Mouse (Mus musculus): ENCODE measurements around the gene Shld2. TPM values are rescaled to one million over a fixed set of nuclear protein-coding genes. Genes with fewer than 3 reads are reported as not detected.
A peak's percentile ranks its signal among the peaks of the same experiment; 100 is the strongest.

Gene Shld2
- polyA plus RNA-seq, 1 experiment from 2014 or later, result 13.6 TPM

DNA sequence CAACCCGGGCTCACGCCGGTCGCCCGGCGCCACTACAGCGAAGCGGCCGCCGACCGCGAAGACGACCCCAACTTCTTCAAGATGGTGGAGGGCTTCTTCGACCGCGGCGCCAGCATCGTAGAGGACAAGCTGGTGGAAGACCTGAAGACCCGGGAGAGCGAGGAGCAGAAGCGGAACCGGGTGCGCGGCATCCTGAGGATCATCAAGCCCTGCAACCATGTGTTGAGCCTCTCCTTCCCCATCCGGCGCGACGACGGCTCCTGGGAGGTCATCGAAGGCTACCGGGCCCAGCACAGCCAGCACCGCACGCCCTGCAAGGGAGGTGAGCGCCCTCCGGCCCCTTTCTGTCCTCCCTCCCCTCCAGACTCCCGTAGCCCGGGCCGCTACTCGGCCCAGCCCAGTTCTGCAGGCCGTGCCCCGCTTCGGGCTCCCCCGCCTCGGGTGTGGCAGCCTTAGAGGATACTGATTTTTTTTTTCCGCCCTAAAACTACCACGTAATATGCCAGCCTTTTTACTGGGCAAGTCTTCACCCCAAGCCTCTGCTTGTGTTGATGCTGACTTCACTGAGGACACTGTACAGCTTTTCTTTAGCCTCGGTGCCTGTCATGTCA is 833 bp upstream of the Shld2 start:
- TF ChIP-seq CTCF (IDR thresholded peaks at IDR 0.05; ENCODE audit: low read depth), result no peak
- no peak for TF ChIP-seq EP300 (IDR thresholded peaks at IDR 0.05; ENCODE audit: low read depth)
- under 1% methylated on average over 44 of the region's 47 CpGs for WGBS (ENCODE audit: insufficient replicate concordance)
- peaks cover 9% of the 10 kb centered on the region for H3K4me1 ChIP-seq (ENCODE audit: insufficient read depth)
- DNase-seq, result peak; percentile 58
- H3K9me3 ChIP-seq (ENCODE audit: low read length), result no peaks in the 10 kb centered on the region
- H3K27me3 ChIP-seq (ENCODE audit: insufficient read depth, low read length), result no peaks in the 10 kb centered on the region
- peak; percentile 1 for ATAC-seq
- peak overlapping the region; percentile 98 for H3K27ac ChIP-seq (ENCODE audit: low read depth)
- H3K9ac ChIP-seq (replicated peaks), result peak overlapping the region; percentile 96
- H3K36me3 ChIP-seq (replicated peaks; ENCODE audit: insufficient read depth, low read length), result no peaks in the 10 kb centered on the region
- H3K4me3 ChIP-seq (ENCODE audit: low read depth, low read length), result peak overlapping the region; percentile 83
- peak overlapping the region; percentile 96 for H3K4me2 ChIP-seq (ENCODE audit: low read depth, low read length)

DNA sequence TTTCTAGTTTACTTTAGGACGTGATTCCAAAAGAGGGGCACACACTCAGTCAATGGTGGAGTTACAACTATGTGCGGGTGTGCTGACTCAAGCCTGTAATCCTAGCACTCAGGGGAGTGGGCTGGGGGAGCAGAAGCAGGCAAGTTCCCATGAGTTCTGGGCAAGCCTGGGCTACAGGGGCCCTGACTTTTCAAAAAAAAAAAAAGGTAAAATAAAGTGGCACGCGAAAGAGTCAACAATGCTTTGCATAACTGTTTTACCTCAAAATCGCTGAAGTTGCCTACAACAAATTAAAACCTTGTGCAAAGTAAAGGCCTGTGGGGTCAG is 423 bp downstream of the Shld2 start:
- no peak for TF ChIP-seq CTCF (IDR thresholded peaks at IDR 0.05; ENCODE audit: low read depth)
- no peak for TF ChIP-seq EP300 (IDR thresholded peaks at IDR 0.05; ENCODE audit: low read depth)
- H3K4me1 ChIP-seq (ENCODE audit: insufficient read depth), result peaks cover 9% of the 10 kb centered on the region
- H3K36me3 ChIP-seq (replicated peaks; ENCODE audit: insufficient read depth, low read length), result no peaks in the 10 kb centered on the region
- H3K9ac ChIP-seq (replicated peaks), result peak overlapping the region; percentile 96
- ATAC-seq, result no peak
- no peaks in the 10 kb centered on the region for H3K27me3 ChIP-seq (ENCODE audit: insufficient read depth, low read length)
- H3K4me2 ChIP-seq (ENCODE audit: low read depth, low read length), result peak overlapping the region; percentile 96
- H3K27ac ChIP-seq (ENCODE audit: low read depth), result peak overlapping the region; percentile 98
- WGBS (ENCODE audit: insufficient replicate concordance), result 7% methylated on average over 5 of the region's 5 CpGs
- H3K9me3 ChIP-seq (ENCODE audit: low read length), result no peaks in the 10 kb centered on the region
- no peak for DNase-seq
- peak overlapping the region; percentile 83 for H3K4me3 ChIP-seq (ENCODE audit: low read depth, low read length)

- no peaks in the 10 kb centered on the region for H3K27me3 ChIP-seq (ENCODE audit: insufficient read depth, low read length)
- H3K4me1 ChIP-seq (ENCODE audit: insufficient read depth), result peaks cover 12% of the 10 kb centered on the region
- H3K4me3 ChIP-seq (ENCODE audit: low read depth, low read length), result peak overlapping the region; percentile 83; the same call in 1 of the 2 replicates
- no peaks in the 10 kb centered on the region for H3K9me3 ChIP-seq (ENCODE audit: low read length)
- ATAC-seq (no peak), DNase-seq (no peak)
- peak overlapping the region; percentile 96 for H3K4me2 ChIP-seq (ENCODE audit: low read depth, low read length)
- WGBS (ENCODE audit: insufficient replicate concordance), result 67% methylated on average over 4 of the region's 4 CpGs
- no peaks in the 10 kb centered on the region for H3K36me3 ChIP-seq (replicated peaks; ENCODE audit: insufficient read depth, low read length)
- H3K27ac ChIP-seq (ENCODE audit: low read depth), result peak overlapping the region; percentile 98; the same call in 1 of the 2 replicates
- peak overlapping the region; percentile 96 for H3K9ac ChIP-seq (replicated peaks)
- TF ChIP-seq CTCF (IDR thresholded peaks at IDR 0.05; ENCODE audit: low read depth) (no peak), EP300 (IDR thresholded peaks at IDR 0.05; ENCODE audit: low read depth) (no peak)
Measured at GRCm38 (mm10) chr14:34309266-34309665, 1.0 kb downstream of the Shld2 start.

GRCm38 (mm10) chr14:34303265-34303680 is 7.0 kb downstream of the Shld2 start:
- H3K27ac ChIP-seq (ENCODE audit: low read depth), result peak overlapping the region; percentile 13; the same call in 1 of the 2 replicates

DNA sequence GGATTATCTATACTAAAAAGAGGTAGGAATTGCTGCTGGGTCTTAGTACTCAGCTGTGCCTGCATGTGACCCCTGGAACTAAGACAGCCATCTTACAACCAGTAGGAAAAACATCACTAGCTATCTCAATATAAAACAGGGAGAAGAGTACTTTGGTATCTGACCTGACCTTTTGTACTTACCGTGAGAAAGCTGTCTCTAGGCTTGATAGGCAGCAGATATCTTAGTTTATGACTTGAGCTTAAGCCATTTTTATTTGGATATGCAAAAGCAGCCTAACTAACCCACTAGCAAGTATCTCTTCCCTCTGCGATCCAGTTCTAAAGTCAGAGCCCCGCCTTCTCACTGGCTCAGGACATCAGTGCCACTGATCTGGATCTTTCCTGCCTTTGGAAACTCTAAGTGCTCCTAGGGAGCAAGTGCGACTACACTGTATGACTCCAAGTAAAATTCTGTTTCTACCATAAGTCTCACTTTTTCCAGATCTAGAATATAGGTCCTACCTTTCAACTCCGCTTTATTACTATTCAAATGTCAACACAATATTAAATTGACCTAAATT is 7.5 kb downstream of the Shld2 start:
- DNase-seq (no peak), ATAC-seq (no peak)
- Histone ChIP-seq H3K4me3 (ENCODE audit: low read depth, low read length) (no peak overlapping the region), H3K27ac (ENCODE audit: low read depth) (0 out of 2 replicates have a peak overlapping the region, but pooled peaks have one; percentile 0), H3K4me1 (ENCODE audit: insufficient read depth) (peaks cover 19% of the 10 kb centered on the region), H3K27me3 (ENCODE audit: insufficient read depth, low read length) (no peaks in the 10 kb centered on the region), H3K9me3 (ENCODE audit: low read length) (no peaks in the 10 kb centered on the region), H3K9ac (replicated peaks) (no peak overlapping the region), H3K4me2 (ENCODE audit: low read depth, low read length) (no peak overlapping the region), H3K36me3 (replicated peaks; ENCODE audit: insufficient read depth, low read length) (no peaks in the 10 kb centered on the region)
- 72% methylated on average over 5 of the region's 5 CpGs for WGBS (ENCODE audit: insufficient replicate concordance)
- TF ChIP-seq EP300 (IDR thresholded peaks at IDR 0.05; ENCODE audit: low read depth) (no peak), CTCF (IDR thresholded peaks at IDR 0.05; ENCODE audit: low read depth) (no peak)

More at GRCm38 (mm10) chr14:34303265-34303680, 7.0 kb downstream of the Shld2 start:
- no peak for TF ChIP-seq CTCF (IDR thresholded peaks at IDR 0.05; ENCODE audit: low read depth)
- no peak for TF ChIP-seq EP300 (IDR thresholded peaks at IDR 0.05; ENCODE audit: low read depth)
- peaks cover 18% of the 10 kb centered on the region for H3K4me1 ChIP-seq (ENCODE audit: insufficient read depth)
- no peak overlapping the region for H3K4me3 ChIP-seq (ENCODE audit: low read depth, low read length)
- H3K27me3 ChIP-seq (ENCODE audit: insufficient read depth, low read length), result no peaks in the 10 kb centered on the region
- 36% methylated on average over 5 of the region's 5 CpGs for WGBS (ENCODE audit: insufficient replicate concordance)
- DNase-seq (no peak), ATAC-seq (no peak)
- no peak overlapping the region for H3K4me2 ChIP-seq (ENCODE audit: low read depth, low read length)
- H3K9ac ChIP-seq (replicated peaks), result no peak overlapping the region
- no peaks in the 10 kb centered on the region for H3K36me3 ChIP-seq (replicated peaks; ENCODE audit: insufficient read depth, low read length)
- no peaks in the 10 kb centered on the region for H3K9me3 ChIP-seq (ENCODE audit: low read length)

DNA sequence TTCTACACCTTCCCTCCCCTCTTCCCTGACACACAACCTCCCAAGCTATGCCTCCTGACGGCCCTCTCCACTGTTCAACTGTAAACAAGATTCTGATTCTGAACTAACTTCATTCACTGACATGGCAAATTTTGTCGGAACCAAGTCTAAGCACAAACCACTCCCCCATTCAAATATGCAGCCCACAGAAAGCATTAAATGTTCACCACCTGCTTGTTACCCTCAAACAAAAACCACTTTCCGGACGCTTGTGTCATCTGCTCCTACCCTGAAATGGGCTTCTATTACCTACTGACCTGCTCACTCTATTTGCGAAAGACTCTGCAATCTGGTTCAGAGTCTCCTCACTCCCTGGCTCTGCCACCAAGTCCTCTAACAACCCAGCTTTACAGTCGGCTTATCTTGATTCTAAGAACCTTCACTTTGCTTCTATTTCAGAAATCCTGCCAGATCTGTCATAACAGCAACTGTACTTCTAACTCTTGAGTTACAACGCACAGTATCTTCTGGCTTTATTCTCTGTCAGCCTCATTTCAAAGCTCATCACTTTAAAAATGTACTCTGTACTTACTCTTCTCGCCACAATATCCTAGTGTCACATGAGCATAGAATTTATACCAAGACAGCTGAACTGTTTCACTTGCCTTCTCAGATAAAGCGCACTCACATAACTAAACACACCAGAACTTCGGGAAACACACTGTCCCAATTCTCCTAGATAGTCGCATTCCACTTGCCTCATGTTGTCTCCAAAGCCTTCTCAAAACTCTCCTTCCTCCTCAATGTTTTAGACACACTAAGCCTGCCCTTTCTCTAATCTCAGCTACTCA is 11.2 kb downstream of the Shld2 start:
- ATAC-seq (peak; percentile 83), DNase-seq (no peak)
- Histone ChIP-seq H3K9me3 (ENCODE audit: low read length) (no peaks in the 10 kb centered on the region), H3K36me3 (replicated peaks; ENCODE audit: insufficient read depth, low read length) (no peaks in the 10 kb centered on the region), H3K4me3 (ENCODE audit: low read depth, low read length) (no peak overlapping the region), H3K27ac (ENCODE audit: low read depth) (peak overlapping the region; percentile 73), H3K4me2 (ENCODE audit: low read depth, low read length) (peak overlapping the region; percentile 30), H3K9ac (replicated peaks) (0 out of 2 replicates have a peak overlapping the region, but pooled peaks have one; percentile 2), H3K27me3 (ENCODE audit: insufficient read depth, low read length) (no peaks in the 10 kb centered on the region), H3K4me1 (ENCODE audit: insufficient read depth) (peaks cover 24% of the 10 kb centered on the region)
- WGBS (ENCODE audit: insufficient replicate concordance), result 47% methylated on average over 11 of the region's 11 CpGs
- no peak for TF ChIP-seq CTCF (IDR thresholded peaks at IDR 0.05; ENCODE audit: low read depth)

All from liver, postnatal 0 days (tissue).